Mouse (Mus musculus): ENCODE results near the gene Cmpk1. TPM values are rescaled to one million over a fixed set of nuclear protein-coding genes. Genes with fewer than 3 reads are reported as not detected.
A peak's percentile ranks its signal among the peaks of the same experiment; 100 is the strongest.
"Not testable (repeated sequence)": the region's sequence is repeated elsewhere in the genome, so short reads cannot be mapped to it uniquely, and the experiment has no call there.

Cmpk1 gene
- total and polyA plus RNA-seq, 2 experiments from 2014 or later: 70.3 to 199 TPM

DNA sequence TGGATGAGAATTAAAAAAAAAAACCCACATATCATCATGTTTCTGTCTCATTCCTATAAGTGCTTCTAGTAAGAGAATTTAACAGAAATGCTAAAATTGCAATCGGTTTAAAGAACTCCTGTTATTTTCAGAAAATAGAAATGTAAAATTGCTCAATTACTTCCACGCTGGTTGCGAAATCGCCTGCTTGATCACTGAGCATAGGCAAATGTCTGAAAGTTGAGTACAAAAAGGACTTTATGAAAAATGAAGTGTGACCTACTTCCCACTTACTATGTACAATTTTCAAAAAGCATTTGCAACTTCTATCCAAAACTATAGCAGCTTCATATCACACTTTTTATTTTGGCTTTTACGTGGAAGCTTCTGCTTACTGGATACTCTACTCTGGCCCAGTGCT lies 16.3 kb downstream of the Cmpk1 start:
- Histone ChIP-seq H3K27me3 (ENCODE audit: insufficient read depth, low read length) (no peaks in the 10 kb centered on the region), H3K9me3 (ENCODE audit: low read length) (no peaks in the 10 kb centered on the region), H3K4me1 (ENCODE audit: insufficient read depth, low read length) (no peaks in the 10 kb centered on the region), H3K4me3 (ENCODE audit: low read length) (no peak overlapping the region), H3K36me3 (ENCODE audit: insufficient read depth, low read length) (peaks cover 8% of the 10 kb centered on the region), H3K9ac (replicated peaks; ENCODE audit: low read length) (no peak overlapping the region), H3K27ac (no peak overlapping the region), H3K4me2 (ENCODE audit: low read depth, low read length) (no peak overlapping the region)
- WGBS: 91% methylated on average over 5 of the region's 5 CpGs
- ATAC-seq: no peak
- no peak for TF ChIP-seq CTCF (IDR thresholded peaks at IDR 0.05; ENCODE audit: low read depth)
- DNase-seq (ENCODE audit: low spot score): no peak

DNA sequence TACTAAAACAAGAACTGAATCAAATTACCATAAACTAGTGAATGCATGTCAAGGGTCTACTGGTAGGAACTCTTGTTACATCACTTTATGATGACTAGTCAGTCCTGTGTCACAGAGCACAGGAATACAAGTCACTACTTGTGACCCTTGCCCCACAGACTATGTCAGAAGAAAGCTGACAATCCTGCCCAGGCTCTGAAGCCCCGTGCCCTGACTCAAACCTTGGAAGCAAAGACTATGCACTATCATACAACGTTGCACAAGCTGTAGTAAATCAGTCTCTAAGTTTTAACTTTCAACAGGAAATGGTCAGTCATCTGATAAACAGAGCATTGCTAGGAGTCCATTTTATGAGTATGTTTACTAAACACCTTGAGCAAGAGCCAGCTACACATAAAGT lies 26.2 kb downstream of the Cmpk1 start:
- peaks cover 16% of the 10 kb centered on the region for H3K36me3 ChIP-seq (ENCODE audit: insufficient read depth, low read length)
- not testable (repeated sequence) for H3K4me3 ChIP-seq (ENCODE audit: low read length); H3K27ac ChIP-seq; H3K27me3 ChIP-seq (ENCODE audit: insufficient read depth, low read length); H3K9ac ChIP-seq (replicated peaks; ENCODE audit: low read length); DNase-seq (ENCODE audit: low spot score); H3K4me1 ChIP-seq (ENCODE audit: insufficient read depth, low read length); H3K9me3 ChIP-seq (ENCODE audit: low read length); H3K4me2 ChIP-seq (ENCODE audit: low read depth, low read length); ATAC-seq
- 89% methylated on average over 2 of the region's 2 CpGs for WGBS

DNA sequence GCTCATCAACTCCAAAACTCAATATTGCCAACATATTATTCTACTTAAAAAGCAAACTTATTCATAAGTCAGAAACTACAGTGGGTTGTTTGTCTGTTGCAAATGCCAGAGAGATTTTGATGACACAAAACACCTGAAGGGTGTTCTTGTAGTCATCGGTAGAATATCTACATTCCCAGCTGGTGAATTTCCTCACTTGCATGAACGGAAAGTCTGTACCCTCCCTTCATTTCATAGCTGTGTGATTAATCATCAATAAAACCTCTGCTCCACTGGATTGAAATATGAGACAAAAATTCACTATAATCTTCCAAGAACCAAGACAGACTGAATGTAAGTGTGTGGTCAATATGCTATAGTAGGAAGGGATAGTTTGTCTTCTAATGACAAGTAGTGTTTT lies 27.5 kb downstream of the Cmpk1 start:
- no peak for TF ChIP-seq CTCF (IDR thresholded peaks at IDR 0.05; ENCODE audit: low read depth)
- no peaks in the 10 kb centered on the region for H3K4me1 ChIP-seq (ENCODE audit: insufficient read depth, low read length)
- no peak overlapping the region for H3K9ac ChIP-seq (replicated peaks; ENCODE audit: low read length)
- H3K4me2 ChIP-seq (ENCODE audit: low read depth, low read length): no peak overlapping the region
- no peak overlapping the region for H3K27ac ChIP-seq
- WGBS: 92% methylated on average over 2 of the region's 2 CpGs
- no peak for DNase-seq (ENCODE audit: low spot score)
- no peak overlapping the region for H3K4me3 ChIP-seq (ENCODE audit: low read length)
- no peaks in the 10 kb centered on the region for H3K9me3 ChIP-seq (ENCODE audit: low read length)
- no peaks in the 10 kb centered on the region for H3K27me3 ChIP-seq (ENCODE audit: insufficient read depth, low read length)
- H3K36me3 ChIP-seq (ENCODE audit: insufficient read depth, low read length): peaks cover 7% of the 10 kb centered on the region; the same call in 1 of the 2 replicates
- no peak for ATAC-seq

DNA sequence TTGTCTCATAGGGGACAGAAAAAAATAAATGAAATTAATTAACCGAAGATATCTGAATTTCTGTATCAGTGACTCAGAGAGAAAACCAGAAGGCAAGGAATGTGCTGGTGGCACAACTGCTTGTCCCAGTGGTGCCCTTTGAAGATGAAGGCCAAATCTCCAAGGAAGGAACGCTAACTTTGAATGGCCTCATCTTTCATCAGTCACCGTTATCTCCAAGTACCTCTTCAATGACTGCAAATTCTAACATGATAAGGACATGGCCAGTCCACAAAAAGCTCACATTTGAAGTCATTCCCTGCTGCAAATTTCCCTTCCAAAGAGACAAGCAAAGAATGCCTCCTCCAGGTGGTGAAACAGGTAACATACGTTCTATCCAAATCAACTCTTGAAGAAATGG lies 28.3 kb downstream of the Cmpk1 start:
- no peak for DNase-seq (ENCODE audit: low spot score)
- no peak for TF ChIP-seq CTCF (IDR thresholded peaks at IDR 0.05; ENCODE audit: low read depth)
- Histone ChIP-seq H3K4me2 (ENCODE audit: low read depth, low read length) (no peak overlapping the region), H3K4me3 (ENCODE audit: low read length) (no peak overlapping the region), H3K27me3 (ENCODE audit: insufficient read depth, low read length) (no peaks in the 10 kb centered on the region), H3K9ac (replicated peaks; ENCODE audit: low read length) (no peak overlapping the region), H3K9me3 (ENCODE audit: low read length) (no peaks in the 10 kb centered on the region), H3K4me1 (ENCODE audit: insufficient read depth, low read length) (no peaks in the 10 kb centered on the region), H3K27ac (no peak overlapping the region), H3K36me3 (ENCODE audit: insufficient read depth, low read length) (peaks cover 7% of the 10 kb centered on the region; the same call in 1 of the 2 replicates)
- ATAC-seq: no peak
- 94% methylated on average over 4 of the region's 4 CpGs for WGBS

DNA sequence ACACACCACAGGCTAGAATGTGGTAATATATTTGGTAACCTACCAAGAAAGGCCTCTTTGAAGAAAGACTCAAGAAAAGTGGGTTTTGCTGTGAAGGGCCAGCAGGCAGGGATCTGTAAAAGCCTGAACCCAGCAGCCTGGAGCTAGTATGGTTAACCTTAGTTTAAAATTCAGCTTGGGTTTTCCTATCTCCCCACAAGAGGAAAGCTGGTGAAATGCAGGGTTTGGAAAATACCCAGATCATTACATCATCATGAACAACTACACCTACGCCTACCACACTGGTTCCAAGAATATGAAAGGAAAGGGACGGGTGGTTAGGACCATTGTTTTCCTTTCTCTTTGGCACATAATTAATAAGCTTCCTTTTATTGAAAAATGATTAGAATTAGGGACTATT lies 28.8 kb downstream of the Cmpk1 start:
- 89% methylated on average over 2 of the region's 2 CpGs for WGBS
- Histone ChIP-seq H3K27me3 (ENCODE audit: insufficient read depth, low read length) (no peaks in the 10 kb centered on the region), H3K4me1 (ENCODE audit: insufficient read depth, low read length) (no peaks in the 10 kb centered on the region), H3K27ac (no peak overlapping the region), H3K4me2 (ENCODE audit: low read depth, low read length) (no peak overlapping the region), H3K9ac (replicated peaks; ENCODE audit: low read length) (no peak overlapping the region), H3K4me3 (ENCODE audit: low read length) (no peak overlapping the region), H3K9me3 (ENCODE audit: low read length) (no peaks in the 10 kb centered on the region), H3K36me3 (ENCODE audit: insufficient read depth, low read length) (peaks cover 7% of the 10 kb centered on the region; the same call in 1 of the 2 replicates)
- DNase-seq (ENCODE audit: low spot score) (no peak), ATAC-seq (no peak)
- no peak for TF ChIP-seq CTCF (IDR thresholded peaks at IDR 0.05; ENCODE audit: low read depth)

DNA sequence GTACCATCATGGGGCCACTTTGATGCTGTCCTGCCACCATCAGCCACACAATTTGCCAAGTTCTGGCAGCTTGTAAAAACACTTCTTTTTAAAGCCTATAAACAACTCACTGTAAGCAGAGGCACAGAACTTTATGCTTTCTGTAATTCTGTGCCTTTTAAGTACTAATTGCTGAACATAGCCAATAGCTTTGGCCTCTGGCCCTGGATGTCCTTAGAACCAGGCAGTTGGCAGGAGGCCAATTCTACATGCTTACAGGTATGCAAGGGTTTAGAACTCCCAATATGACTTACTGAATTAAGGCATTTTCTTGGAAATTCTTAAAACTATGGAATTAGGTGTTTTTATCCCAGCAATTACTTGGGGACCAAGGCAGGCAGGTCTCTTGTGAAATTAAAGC lies 29.6 kb downstream of the Cmpk1 start:
- Histone ChIP-seq H3K36me3 (ENCODE audit: insufficient read depth, low read length) (peaks cover 2% of the 10 kb centered on the region; the same call in 1 of the 2 replicates), H3K27ac (no peak overlapping the region), H3K4me3 (ENCODE audit: low read length) (no peak overlapping the region), H3K9ac (replicated peaks; ENCODE audit: low read length) (no peak overlapping the region), H3K4me1 (ENCODE audit: insufficient read depth, low read length) (no peaks in the 10 kb centered on the region), H3K27me3 (ENCODE audit: insufficient read depth, low read length) (no peaks in the 10 kb centered on the region), H3K9me3 (ENCODE audit: low read length) (no peaks in the 10 kb centered on the region), H3K4me2 (ENCODE audit: low read depth, low read length) (no peak overlapping the region)
- no peak for TF ChIP-seq CTCF (IDR thresholded peaks at IDR 0.05; ENCODE audit: low read depth)
- DNase-seq (ENCODE audit: low spot score) (peak; percentile 14), ATAC-seq (no peak)

DNA sequence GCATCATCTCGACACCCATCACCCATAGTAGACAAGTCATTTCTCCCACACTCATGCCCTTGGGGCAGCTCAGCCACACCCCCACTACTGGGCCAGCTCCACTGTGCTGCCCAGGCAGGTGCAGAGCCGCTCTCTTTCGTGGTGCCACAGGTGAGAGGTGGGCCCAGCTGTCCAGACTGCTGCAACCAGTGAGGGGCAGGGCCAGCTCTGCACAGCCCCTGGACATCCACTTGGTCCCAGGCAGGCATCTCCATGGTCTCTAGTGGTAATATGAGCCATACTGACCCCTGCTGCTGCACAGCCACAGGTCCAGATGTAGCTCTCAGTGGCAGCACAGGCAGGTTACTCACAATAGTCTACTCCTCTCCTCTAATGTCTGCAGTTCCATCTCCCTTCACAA lies 33.9 kb downstream of the Cmpk1 start:
- Histone ChIP-seq H3K9ac (replicated peaks; ENCODE audit: low read length) (no peak overlapping the region), H3K4me3 (ENCODE audit: low read length) (no peak overlapping the region), H3K4me1 (ENCODE audit: insufficient read depth, low read length) (no peaks in the 10 kb centered on the region), H3K4me2 (ENCODE audit: low read depth, low read length) (no peak overlapping the region), H3K36me3 (ENCODE audit: insufficient read depth, low read length) (no peaks in the 10 kb centered on the region), H3K9me3 (ENCODE audit: low read length) (no peaks in the 10 kb centered on the region), H3K27ac (no peak overlapping the region), H3K27me3 (ENCODE audit: insufficient read depth, low read length) (no peaks in the 10 kb centered on the region)
- no peak for TF ChIP-seq CTCF (IDR thresholded peaks at IDR 0.05; ENCODE audit: low read depth)
- DNase-seq (ENCODE audit: low spot score) (no peak), ATAC-seq (0 out of 2 replicates have a peak, but pooled peaks have one; percentile 32)
- WGBS: 90% methylated on average over 3 of the region's 3 CpGs
